Mouse (Mus musculus) right cerebral cortex, postnatal 10 days (tissue): Measurements from ENCODE around the gene Zdhhc13.

Experiments used
- DNase-seq, 2 experiments: peaks; one replicate each; pipeline ENCODE4 v3.0.0; 2021; ENCODE audit warnings: low spot score in 2 of 2

Zdhhc13 gene

GRCm38 (mm10) chr7:48784773-48785523 is 3.9 kb upstream of the Zdhhc13 start:
- no peak for DNase-seq

GRCm38 (mm10) chr7:48788348-48788747 is 455 bp upstream of the Zdhhc13 start:
- DNase-seq = peak in 1 of 2 experiments; percentile 43

GRCm38 (mm10) chr7:48790117-48790516 is 1.3 kb downstream of the Zdhhc13 start:
- no peak for DNase-seq

GRCm38 (mm10) chr7:48791412-48791811 is 2.6 kb downstream of the Zdhhc13 start:
- no peak for DNase-seq

- DNase-seq = no peak
Observed at GRCm38 (mm10) chr7:48795130-48795529, 6.3 kb downstream of the Zdhhc13 start.

GRCm38 (mm10) chr7:48803381-48803780 is 14.6 kb downstream of the Zdhhc13 start:
- DNase-seq = no peak

GRCm38 (mm10) chr7:48806587-48806986 is 17.8 kb downstream of the Zdhhc13 start:
- no peak for DNase-seq

GRCm38 (mm10) chr7:48810652-48811051 is 21.8 kb downstream of the Zdhhc13 start:
- DNase-seq = no peak

GRCm38 (mm10) chr7:48812358-48812757 is 23.6 kb downstream of the Zdhhc13 start:
- DNase-seq = no peak

- no peak for DNase-seq
Observed at GRCm38 (mm10) chr7:48813594-48813993, 24.8 kb downstream of the Zdhhc13 start.

GRCm38 (mm10) chr7:48821654-48822053 is 32.9 kb downstream of the Zdhhc13 start:
- DNase-seq = no peak

- no peak for DNase-seq
Observed at GRCm38 (mm10) chr7:48823621-48824020, 34.8 kb downstream of the Zdhhc13 start.

- DNase-seq = no peak
Observed at GRCm38 (mm10) chr7:48824671-48825070, 35.9 kb downstream of the Zdhhc13 start.

- no peak for DNase-seq
Observed at GRCm38 (mm10) chr7:48825170-48825569, 36.4 kb downstream of the Zdhhc13 start.

- no peak for DNase-seq
Observed at GRCm38 (mm10) chr7:48829177-48829910, 40.5 kb downstream of the Zdhhc13 start.

- DNase-seq = no peak
Observed at GRCm38 (mm10) chr7:48830395-48830794, 41.6 kb downstream of the Zdhhc13 start.

GRCm38 (mm10) chr7:48832735-48833134 is 43.9 kb downstream of the Zdhhc13 start:
- no peak for DNase-seq

- DNase-seq = no peak
Observed at GRCm38 (mm10) chr7:48834371-48834970, 45.7 kb downstream of the Zdhhc13 start.

GRCm38 (mm10) chr7:48834989-48835626 is 46.3 kb downstream of the Zdhhc13 start:
- no peak for DNase-seq

GRCm38 (mm10) chr7:48836949-48837348 is 48.1 kb downstream of the Zdhhc13 start:
- no peak for DNase-seq

GRCm38 (mm10) chr7:48838434-48838833 is 49.6 kb downstream of the Zdhhc13 start:
- no peak for DNase-seq

GRCm38 (mm10) chr7:48840545-48840944 is 51.7 kb downstream of the Zdhhc13 start:
- no peak for DNase-seq
